Mouse (Mus musculus): ENCODE data around the gene 4930558K02Rik.

DNA sequence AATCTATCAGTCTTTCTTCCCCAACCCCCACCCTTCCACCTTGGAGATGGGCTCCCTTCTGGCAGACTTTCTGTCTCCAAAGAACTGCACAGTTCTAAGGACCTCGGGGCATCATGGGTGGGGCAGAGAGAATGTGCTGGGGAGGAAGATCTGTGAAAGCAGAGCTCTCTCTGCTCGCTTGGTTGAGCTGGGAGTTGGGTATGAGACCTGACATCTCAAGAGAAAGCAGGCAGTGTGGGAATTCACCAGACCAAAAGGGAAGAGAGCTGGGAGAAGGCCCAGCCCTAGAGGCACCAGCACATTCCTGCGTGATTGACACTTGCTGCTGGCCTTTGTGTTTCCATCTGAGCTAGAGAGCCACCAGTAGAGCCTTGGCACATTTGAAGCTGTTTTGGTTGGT lies 63.4 kb downstream of the 4930558K02Rik start:
- TF ChIP-seq CTCF (IDR thresholded peaks at IDR 0.05; ENCODE audit: low read depth) (no peak), EP300 (IDR thresholded peaks at IDR 0.05; ENCODE audit: low read depth) (no peak)

Measured in heart, postnatal 0 days (tissue).